Mouse (Mus musculus) MEL (cell line): ENCODE results near the gene Actn1. TPM values are rescaled to one million over a fixed set of nuclear protein-coding genes. Genes with fewer than 3 reads are reported as not detected.

Experiments
- DNase-seq: peaks from one replicate; pipeline ENCODE4 v3.0.0; 2011; ENCODE audit warnings: low read depth, low spot score
- H3K27ac ChIP-seq: 2 replicates; pipeline ENCODE4 v1.5.1; 2012; ENCODE audit warnings: low read depth, mild to moderate bottlenecking, control low read depth, low read length, moderate library complexity; ENCODE audit not compliant: control insufficient read depth
- H3K27me3 ChIP-seq, 2 experiments: fragments of 150-350 bp in 1 of 2; sonication (generic) in 1 of 2; 2 replicates each; pipeline ENCODE4 v1.6.1; 2012; ENCODE audit warnings: low read length in 2 of 2, mild to moderate bottlenecking in 2 of 2, improper control_type of control experiment in 1 of 2, moderate library complexity in 1 of 2; ENCODE audit not compliant: insufficient read depth in 2 of 2, control insufficient read depth in 1 of 2
- H3K36me3 ChIP-seq, 2 experiments: 2 replicates each; pipeline ENCODE4 v1.6.1; 2012 to 2014; ENCODE audit warnings: low read length in 2 of 2, improper control_type of control experiment in 1 of 2, inconsistent platforms in 1 of 2, mild to moderate bottlenecking in 1 of 2; ENCODE audit not compliant: insufficient read depth in 2 of 2, control insufficient read depth in 1 of 2
- H3K4me1 ChIP-seq, 2 experiments: fragments of 150-350 bp in 1 of 2; sonication (generic) in 1 of 2; 2 replicates each; pipeline ENCODE4 v1.6.1; 2012; ENCODE audit warnings: low read length in 2 of 2, improper control_type of control experiment in 1 of 2, mild to moderate bottlenecking in 1 of 2; ENCODE audit not compliant: insufficient read depth in 2 of 2, control insufficient read depth in 1 of 2
- H3K4me3 ChIP-seq, 2 experiments: fragments of 150-350 bp in 1 of 2; sonication (generic) in 1 of 2; 2 replicates each; pipeline ENCODE4 v1.5.1; 2012; ENCODE audit warnings: low read depth in 2 of 2, low read length in 2 of 2, mild to moderate bottlenecking in 2 of 2, moderate library complexity in 2 of 2, control low read depth in 1 of 2, improper control_type of control experiment in 1 of 2; ENCODE audit not compliant: control insufficient read depth in 1 of 2, insufficient read depth in 1 of 2
- H3K79me2 ChIP-seq: 2 replicates; pipeline ENCODE4 v1.6.1; 2012; ENCODE audit warnings: mild to moderate bottlenecking, low read length, moderate library complexity; ENCODE audit not compliant: control insufficient read depth, poor library complexity, insufficient read depth
- H3K9ac ChIP-seq: 2 replicates; pipeline ENCODE4 v1.6.1; 2012; ENCODE audit warnings: low read depth, mild to moderate bottlenecking, control low read depth, low read length, moderate library complexity; ENCODE audit not compliant: control insufficient read depth, poor library complexity, severe bottlenecking
- H3K9me3 ChIP-seq: fragments of 150-350 bp; sonication (generic); replicated peaks from 2 replicates; pipeline ENCODE4 v1.6.1; 2012; ENCODE audit warnings: mild to moderate bottlenecking, low read length, improper control_type of control experiment, moderate library complexity; ENCODE audit not compliant: insufficient read depth
- BHLHE40 ChIP-seq: IDR thresholded peaks from 2 replicates; pipeline ENCODE4 v1.6.1; 2012; ENCODE audit warnings: low read depth, mild to moderate bottlenecking, inconsistent platforms, low read length, improper control_type of control experiment, borderline replicate concordance
- CHD1 ChIP-seq: IDR thresholded peaks from 2 replicates; pipeline ENCODE4 v1.6.1; 2012; ENCODE audit warnings: low read depth, mild to moderate bottlenecking, inconsistent platforms, low read length, improper control_type of control experiment
- E2F4 ChIP-seq: IDR thresholded peaks from 2 replicates; pipeline ENCODE4 v1.6.1; 2011; ENCODE audit warnings: low read depth, low read length, improper control_type of control experiment, borderline replicate concordance
- EP300 ChIP-seq, 2 experiments: IDR thresholded peaks; 2 replicates each; pipeline ENCODE4 v1.6.1; 2011; ENCODE audit warnings: improper control_type of control experiment in 2 of 2, low read length in 2 of 2, low read depth in 1 of 2, mild to moderate bottlenecking in 1 of 2
- ETS1 ChIP-seq: IDR thresholded peaks from 2 replicates; pipeline ENCODE4 v1.6.1; 2012; ENCODE audit warnings: low read depth, mild to moderate bottlenecking, inconsistent platforms, low read length, improper control_type of control experiment, moderate library complexity
- GATA1 ChIP-seq: IDR thresholded peaks from 2 replicates; pipeline ENCODE4 v1.6.1; 2011; ENCODE audit warnings: low read depth, low read length, improper control_type of control experiment
- HCFC1 ChIP-seq: IDR thresholded peaks from 2 replicates; pipeline ENCODE4 v1.6.1; 2012; ENCODE audit warnings: low read depth, mild to moderate bottlenecking, inconsistent platforms, low read length, improper control_type of control experiment, moderate library complexity
- KAT2A ChIP-seq: conservative IDR thresholded peaks from 2 replicates; pipeline ENCODE4 v1.6.1; 2012; ENCODE audit warnings: low read depth, low read length, improper control_type of control experiment, inconsistent platforms
- MAFK ChIP-seq: IDR thresholded peaks from 2 replicates; pipeline ENCODE4 v1.6.1; 2011; ENCODE audit warnings: low read depth, mild to moderate bottlenecking, low read length, improper control_type of control experiment, borderline replicate concordance
- MAX ChIP-seq: IDR thresholded peaks from 2 replicates; pipeline ENCODE4 v1.6.1; 2011; ENCODE audit warnings: low read length, improper control_type of control experiment
- MAZ ChIP-seq: IDR thresholded peaks from 2 replicates; pipeline ENCODE4 v1.6.1; 2012; ENCODE audit warnings: low read depth, mild to moderate bottlenecking, inconsistent platforms, low read length, improper control_type of control experiment
- MEF2A ChIP-seq: IDR thresholded peaks from 2 replicates; pipeline ENCODE4 v1.6.1; 2014; ENCODE audit warnings: low read depth, mild to moderate bottlenecking, inconsistent platforms, low read length, improper control_type of control experiment; ENCODE audit not compliant: poor library complexity, insufficient replicate concordance, severe bottlenecking; ENCODE audit errors: extremely low read depth
- MXI1 ChIP-seq: IDR thresholded peaks from 2 replicates; pipeline ENCODE4 v1.6.1; 2011; ENCODE audit warnings: mild to moderate bottlenecking, low read depth, low read length, improper control_type of control experiment
- MYB ChIP-seq: IDR thresholded peaks from 2 replicates; pipeline ENCODE4 v1.6.1; 2011; ENCODE audit warnings: mild to moderate bottlenecking, low read depth, low read length, improper control_type of control experiment
- MYC ChIP-seq: IDR thresholded peaks from 2 replicates; pipeline ENCODE4 v1.6.1; 2011; ENCODE audit warnings: low read depth, mild to moderate bottlenecking, low read length, improper control_type of control experiment, moderate library complexity
- POLR2A ChIP-seq, 2 experiments: IDR thresholded peaks; 2 replicates each; pipeline ENCODE4 v1.6.1; 2011 to 2012; ENCODE audit warnings: low read length in 2 of 2, mild to moderate bottlenecking in 2 of 2, control low read depth in 1 of 2, improper control_type of control experiment in 1 of 2, low read depth in 1 of 2, moderate library complexity in 1 of 2; ENCODE audit not compliant: control insufficient read depth in 1 of 2, insufficient read depth in 1 of 2, poor library complexity in 1 of 2
- POLR2AphosphoS2 ChIP-seq: IDR thresholded peaks from 2 replicates; pipeline ENCODE4 v1.6.1; 2011; ENCODE audit warnings: low read length, improper control_type of control experiment
- SIN3A ChIP-seq: IDR thresholded peaks from 2 replicates; pipeline ENCODE4 v1.6.1; 2012; ENCODE audit warnings: low read length, improper control_type of control experiment, inconsistent platforms
- SMC3 ChIP-seq: IDR thresholded peaks from 2 replicates; pipeline ENCODE4 v1.6.1; 2011; ENCODE audit warnings: low read depth, low read length, improper control_type of control experiment
- TBP ChIP-seq: IDR thresholded peaks from 2 replicates; pipeline ENCODE4 v1.8.0; 2011; ENCODE audit warnings: low read depth, low read length, improper control_type of control experiment
- TCF12 ChIP-seq: IDR thresholded peaks from 2 replicates; pipeline ENCODE4 v1.6.1; 2014; ENCODE audit warnings: low read depth, mild to moderate bottlenecking, inconsistent platforms, low read length, improper control_type of control experiment, moderate library complexity
- UBTF ChIP-seq: IDR thresholded peaks from 2 replicates; pipeline ENCODE4 v1.6.1; 2012; ENCODE audit warnings: low read depth, mild to moderate bottlenecking, inconsistent platforms, low read length, improper control_type of control experiment, moderate library complexity, borderline replicate concordance; ENCODE audit not compliant: insufficient read depth
- USF2 ChIP-seq, 2 experiments: IDR thresholded peaks; 2 replicates each; pipeline ENCODE4 v1.6.1; 2011 to 2012; ENCODE audit warnings: improper control_type of control experiment in 2 of 2, low read length in 2 of 2, borderline replicate concordance in 1 of 2, inconsistent platforms in 1 of 2, low read depth in 1 of 2, mild to moderate bottlenecking in 1 of 2; ENCODE audit not compliant: insufficient read depth in 1 of 2
- ZC3H11A ChIP-seq: IDR thresholded peaks from 2 replicates; pipeline ENCODE4 v1.6.1; 2012; ENCODE audit warnings: low read depth, mild to moderate bottlenecking, inconsistent platforms, low read length, improper control_type of control experiment
- ZMIZ1 ChIP-seq: IDR thresholded peaks from 2 replicates; pipeline ENCODE4 v1.6.1; 2012; ENCODE audit warnings: low read depth, mild to moderate bottlenecking, inconsistent platforms, low read length, improper control_type of control experiment, moderate library complexity
- ZNF384 ChIP-seq: IDR thresholded peaks from 2 replicates; pipeline ENCODE4 v1.6.1; 2012; ENCODE audit warnings: low read depth, mild to moderate bottlenecking, inconsistent platforms, low read length, improper control_type of control experiment
- polyA plus RNA-seq, 2 experiments: library from polyadenylated mRNA; stranded (reverse) in 1 of 2; unstranded in 1 of 2; fragments of >175 nt in 1 of 2; fragments of >200 nt in 1 of 2; gene quantifications; 2 replicates each; pipeline versions ENCODE4 v1.2.1 to v1.2.4; 2012; ENCODE audit warnings: low replicate concordance in 2 of 2, low read depth in 1 of 2; ENCODE audit not compliant: insufficient read length in 2 of 2, insufficient read depth in 1 of 2, missing spikeins in 1 of 2
- total RNA-seq: library from RNA; depleted of rRNA; stranded (reverse); fragments of 300-350 nt; gene quantifications from 2 replicates; pipeline ENCODE4 v1.2.3, GENCODE M21; 2012

The Actn1 gene
- total and polyA plus RNA-seq, 3 experiments = 7.8 to 27.0 TPM; not detected in 1

DNA sequence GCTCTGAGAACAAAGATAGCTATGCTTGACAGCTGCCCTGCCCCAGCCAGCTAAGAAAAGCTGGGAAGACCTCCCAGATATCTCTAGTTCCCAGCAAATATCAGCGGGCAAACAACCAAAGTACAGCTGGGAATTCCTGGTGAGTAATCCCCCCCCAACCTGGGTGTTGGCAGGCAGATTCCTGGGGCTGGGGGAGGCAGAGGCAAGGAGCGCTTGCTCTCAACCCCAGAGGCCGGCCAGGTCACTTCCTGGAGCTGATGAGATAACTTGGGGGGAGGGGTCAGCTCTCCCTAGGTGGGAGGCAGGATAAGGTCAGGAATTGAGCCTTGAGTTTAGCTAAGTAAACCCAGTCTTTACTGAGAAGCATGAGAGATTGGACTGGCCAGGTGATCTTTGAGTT lies 10.8 kb upstream of the Actn1 start:
- no peak overlapping the region for H3K27ac ChIP-seq
- H3K27me3 ChIP-seq = no peaks in the 10 kb centered on the region; a peak in 3 of 4 replicates
- no peaks in the 10 kb centered on the region for H3K9me3 ChIP-seq
- no peaks in the 10 kb centered on the region for H3K36me3 ChIP-seq
- TF ChIP-seq MYB (no peak), MAFK (no peak), HCFC1 (no peak), KAT2A (no peak), E2F4 (no peak), SMC3 (no peak), ZNF384 (no peak), ZC3H11A (no peak), MAZ (no peak), POLR2A (IDR thresholded peaks at IDR 0.05; ENCODE audit: control insufficient read depth in 1 of 2, insufficient read depth in 1 of 2, low read depth in 1 of 2, low read length in 2 of 2, poor library complexity in 1 of 2) (no peak), MYC (no peak)
- no peak overlapping the region for H3K4me3 ChIP-seq
- H3K4me1 ChIP-seq = peaks cover 0 to 9% of the 10 kb centered on the region in 2 experiments; a peak in 2 of 4 replicates
- no peak for DNase-seq
- no peaks in the 10 kb centered on the region for H3K79me2 ChIP-seq
- no peak overlapping the region for H3K9ac ChIP-seq

DNA sequence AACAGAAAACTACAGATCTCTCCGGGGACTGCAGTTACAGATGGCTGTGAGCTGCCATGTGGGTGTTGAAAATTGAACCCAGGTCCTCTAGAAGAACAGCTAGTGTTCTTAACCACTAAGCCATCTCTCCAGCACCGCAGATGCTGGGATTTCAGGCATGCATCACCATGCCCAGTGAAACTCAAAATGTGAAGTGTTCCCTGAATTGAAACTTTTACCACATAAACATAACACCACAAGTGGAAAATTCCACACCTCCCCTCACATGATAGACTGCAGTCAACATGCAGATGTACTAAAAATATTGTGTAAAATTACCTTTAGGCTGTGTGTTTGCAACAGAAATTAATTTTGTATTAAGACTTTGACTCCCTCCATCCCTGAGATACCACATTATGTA lies 9.1 kb upstream of the Actn1 start:
- Histone ChIP-seq H3K9ac (no peak overlapping the region), H3K36me3 (no peaks in the 10 kb centered on the region), H3K4me3 (no peak overlapping the region), H3K27ac (no peak overlapping the region), H3K4me1 (peaks cover 0 to 9% of the 10 kb centered on the region in 2 experiments; a peak in 2 of 4 replicates), H3K9me3 (no peaks in the 10 kb centered on the region), H3K27me3 (no peaks in the 10 kb centered on the region; a peak in 3 of 4 replicates), H3K79me2 (no peaks in the 10 kb centered on the region)
- no peak for TF ChIP-seq USF2 (IDR thresholded peaks at IDR 0.05; ENCODE audit: borderline replicate concordance in 1 of 2, insufficient read depth in 1 of 2, low read depth in 1 of 2, low read length in 2 of 2)
- no peak for DNase-seq

DNA sequence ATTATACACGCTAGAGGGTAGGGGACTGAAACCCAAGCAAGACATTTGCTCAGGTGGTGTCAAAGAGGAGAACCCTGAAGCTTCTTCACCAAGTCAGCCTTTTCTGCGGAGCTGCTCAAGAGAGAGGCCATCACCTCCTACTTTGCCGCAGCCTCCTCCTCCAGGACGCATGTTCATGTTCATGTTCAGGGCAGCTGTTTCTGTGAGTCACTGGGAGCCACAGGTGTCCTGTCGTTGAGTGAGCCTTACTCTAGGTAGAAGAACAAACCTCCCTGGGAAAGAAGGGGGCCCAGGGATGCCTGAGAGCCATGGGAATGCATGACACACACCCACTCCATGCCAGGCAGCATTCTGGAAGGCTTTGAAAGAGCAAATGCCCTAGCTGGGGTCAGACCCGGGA lies 7.8 kb upstream of the Actn1 start:
- no peak overlapping the region for H3K9ac ChIP-seq
- 0 out of 4 replicates have a peak, but pooled peaks cover 0 to 2% of the 10 kb centered on the region in 2 experiments for H3K36me3 ChIP-seq
- no peak for TF ChIP-seq MEF2A
- TF ChIP-seq POLR2AphosphoS2 = no peak
- no peak for TF ChIP-seq UBTF
- TF ChIP-seq SIN3A = no peak
- TF ChIP-seq MYC = no peak
- TF ChIP-seq MXI1 = no peak
- TF ChIP-seq EP300 (IDR thresholded peaks at IDR 0.05; ENCODE audit: low read depth in 1 of 2, low read length in 2 of 2) = no peak
- no peak for TF ChIP-seq MAFK
- no peak for TF ChIP-seq MAX
- TF ChIP-seq BHLHE40 = no peak
- TF ChIP-seq CHD1 = no peak
- no peak for TF ChIP-seq HCFC1
- no peak for TF ChIP-seq ZMIZ1
- TF ChIP-seq TCF12 = no peak
- no peak for TF ChIP-seq ZC3H11A
- no peak for TF ChIP-seq GATA1
- no peak for TF ChIP-seq TBP
- no peak for TF ChIP-seq ETS1
- TF ChIP-seq, all 39 proteins: peak for 0
- DNase-seq = no peak
- no peaks in the 10 kb centered on the region; a peak in 3 of 4 replicates for H3K27me3 ChIP-seq
- no peaks in the 10 kb centered on the region for H3K9me3 ChIP-seq
- peaks cover 0 to 9% of the 10 kb centered on the region in 2 experiments; a peak in 2 of 4 replicates for H3K4me1 ChIP-seq
- H3K27ac ChIP-seq = no peak overlapping the region
- H3K79me2 ChIP-seq = no peaks in the 10 kb centered on the region
- H3K4me3 ChIP-seq = no peak overlapping the region
